Mouse (Mus musculus) ES-E14 (cell line): ENCODE measurements around the gene Smad3.

Source experiments
- CHD2 ChIP-seq: IDR thresholded peaks from 2 replicates; pipeline ENCODE4 v1.6.1; 2014; ENCODE audit warnings: mild to moderate bottlenecking, low read depth, low read length, inconsistent platforms
- HCFC1 ChIP-seq: IDR thresholded peaks from 2 replicates; pipeline ENCODE4 v1.6.1; 2012; ENCODE audit warnings: low read length, inconsistent platforms, borderline replicate concordance; ENCODE audit not compliant: insufficient read depth
- MAFK ChIP-seq: IDR thresholded peaks from 2 replicates; pipeline ENCODE4 v1.6.1; 2014; ENCODE audit warnings: mild to moderate bottlenecking, low read depth, low read length, inconsistent platforms; ENCODE audit not compliant: insufficient read depth
- ZC3H11A ChIP-seq: IDR thresholded peaks from 2 replicates; pipeline ENCODE4 v1.6.1; 2012; ENCODE audit warnings: low read depth, mild to moderate bottlenecking, inconsistent platforms, low read length, borderline replicate concordance
- ZNF384 ChIP-seq: IDR thresholded peaks from 2 replicates; pipeline ENCODE4 v1.6.1; 2012; ENCODE audit warnings: low read depth, low read length, inconsistent platforms

- TF ChIP-seq CHD2 (no peak), HCFC1 (no peak), ZNF384 (no peak), ZC3H11A (no peak), MAFK (no peak)
Measured at GRCm38 (mm10) chr9:63687413-63688015, 70.3 kb downstream of the Smad3 start.
